Mouse (Mus musculus) embryonic facial prominence, embryonic 11.5 days (tissue): ENCODE data around the gene Mpp4. TPM values are rescaled to one million over a fixed set of nuclear protein-coding genes. Genes with fewer than 3 reads are reported as not detected.

Experiments
- ATAC-seq: fragments of 200-750 bp; cut with Nextera tagmentation; replicated peaks from 2 replicates; pipeline ENCODE4 v1.8.0; 2017; ENCODE audit warnings: low read depth; ENCODE audit not compliant: insufficient number of reproducible peaks, low FRiP score, low TSS enrichment
- DNase-seq: peaks from one replicate; pipeline ENCODE4 v3.0.0-alpha.2; 2015; ENCODE audit warnings: low spot score
- H3K27ac ChIP-seq: fragments of 300-500 bp; sonication (generic); replicated peaks from 2 replicates; pipeline ENCODE4 v1.5.1; 2014; ENCODE audit warnings: mild to moderate bottlenecking, low read depth, low read length, control low read depth
- H3K27me3 ChIP-seq: fragments of 300-500 bp; sonication (generic); 2 replicates; pipeline ENCODE4 v1.6.1; 2014; ENCODE audit warnings: mild to moderate bottlenecking, low read length, moderate library complexity, mixed read lengths; ENCODE audit not compliant: control insufficient read depth, insufficient read depth
- H3K36me3 ChIP-seq: fragments of 300-500 bp; sonication (generic); replicated peaks from 2 replicates; pipeline ENCODE4 v1.6.1; 2014; ENCODE audit warnings: low read depth, mild to moderate bottlenecking, low read length, moderate library complexity, mixed read lengths; ENCODE audit not compliant: control insufficient read depth, insufficient read depth
- H3K4me1 ChIP-seq: fragments of 300-500 bp; sonication (generic); 2 replicates; pipeline ENCODE4 v1.6.1; 2014; ENCODE audit warnings: low read length, mixed read lengths; ENCODE audit not compliant: control insufficient read depth, insufficient read depth
- H3K4me2 ChIP-seq: fragments of 300-500 bp; sonication (generic); 2 replicates; pipeline ENCODE4 v1.6.1; 2014; ENCODE audit warnings: low read depth, mild to moderate bottlenecking, control low read depth, low read length, moderate library complexity
- H3K4me3 ChIP-seq: fragments of 300-500 bp; sonication (generic); 2 replicates; pipeline ENCODE4 v1.5.1; 2014; ENCODE audit warnings: low read depth, low read length, control low read depth
- H3K9ac ChIP-seq: fragments of 300-500 bp; sonication (generic); replicated peaks from 2 replicates; pipeline ENCODE4 v1.6.1; 2014; ENCODE audit warnings: mild to moderate bottlenecking, control low read depth, low read length
- H3K9me3 ChIP-seq: fragments of 300-500 bp; sonication (generic); replicated peaks from 2 replicates; pipeline ENCODE4 v1.6.1; 2016; ENCODE audit warnings: mild to moderate bottlenecking, low read length, inconsistent platforms, mixed read lengths; ENCODE audit not compliant: control insufficient read depth
- WGBS: fragments of 180-500 bp; shearing (Covaris S2); extraction: QIAGEN DNeasy Blood & Tissue Kit; methylation state at CpG from one replicate; pipeline ENCODE4 v1.1.7; 2014; 5-methylcytosine and 5-hydroxymethylcytosine counted together
- polyA plus RNA-seq: library from polyadenylated mRNA; unstranded; fragments of >200 nt; fragmentation: Nextera tagmentation; extraction: Ambion mirVana; gene quantifications from 2 replicates; pipeline ENCODE4 v1.2.1, GENCODE M21; 2014

Gene Mpp4
- polyA plus RNA-seq, 1 experiment from 2014 or later: 0.49 TPM

GRCm38 (mm10) chr1:59110524-59110923, 52.7 kb downstream of the Mpp4 start:
- no peaks in the 10 kb centered on the region for H3K27me3 ChIP-seq
- WGBS: 85% methylated on average over 8 of the region's 8 CpGs
- H3K4me1 ChIP-seq: no peaks in the 10 kb centered on the region
- H3K36me3 ChIP-seq: no peaks in the 10 kb centered on the region; the same call in none of the 2 replicates
- H3K9me3 ChIP-seq: no peaks in the 10 kb centered on the region
- no peak overlapping the region for H3K27ac ChIP-seq
- no peak overlapping the region for H3K4me2 ChIP-seq
- no peak for ATAC-seq
- no peak overlapping the region for H3K4me3 ChIP-seq
- no peak for DNase-seq
- H3K9ac ChIP-seq: no peak overlapping the region

GRCm38 (mm10) chr1:59102071-59102470, 61.1 kb downstream of the Mpp4 start:
- no peaks in the 10 kb centered on the region for H3K27me3 ChIP-seq
- H3K9ac ChIP-seq: no peak overlapping the region
- H3K27ac ChIP-seq: no peak overlapping the region
- H3K4me1 ChIP-seq: no peaks in the 10 kb centered on the region
- no peaks in the 10 kb centered on the region for H3K9me3 ChIP-seq
- H3K4me2 ChIP-seq: no peak overlapping the region
- H3K4me3 ChIP-seq: no peak overlapping the region
- no peak for DNase-seq
- 97% methylated on average over 6 of the region's 6 CpGs for WGBS
- ATAC-seq: no peak
- H3K36me3 ChIP-seq: no peaks in the 10 kb centered on the region

GRCm38 (mm10) chr1:59101020-59101419, 62.2 kb downstream of the Mpp4 start:
- Histone ChIP-seq H3K9ac (no peak overlapping the region), H3K4me2 (no peak overlapping the region), H3K4me3 (no peak overlapping the region), H3K36me3 (no peaks in the 10 kb centered on the region), H3K4me1 (no peaks in the 10 kb centered on the region), H3K9me3 (no peaks in the 10 kb centered on the region), H3K27me3 (no peaks in the 10 kb centered on the region), H3K27ac (no peak overlapping the region)
- DNase-seq (no peak), ATAC-seq (no peak)
- 87% methylated on average over 5 of the region's 5 CpGs for WGBS

- H3K27me3 ChIP-seq: no peaks in the 10 kb centered on the region
- H3K36me3 ChIP-seq: no peaks in the 10 kb centered on the region
- no peak within 1 kb of the TSS for H3K9ac ChIP-seq
- ATAC-seq: no peak
- H3K4me3 ChIP-seq: no peak within 1 kb of the TSS
- DNase-seq: no peak
- H3K9me3 ChIP-seq: no peaks in the 10 kb centered on the region
- H3K27ac ChIP-seq: no peak within 1 kb of the TSS
- WGBS: 94% methylated on average over 19 of the region's 19 CpGs
- no peak within 1 kb of the TSS for H3K4me2 ChIP-seq
- no peaks in the 10 kb centered on the region for H3K4me1 ChIP-seq
These were observed 68.5 kb downstream of the Mpp4 start, which contains the start of gene C2cd6 for GRCm38 (mm10) chr1:59094705-59095104. Gene C2cd6, minus strand, starts transcription at chr1:59094900.

Other genes with a start within 250 kb of the Mpp4 start
- 10.5 TPM in 2 replicates for gene Trak2, start 190.0 kb downstream of the Mpp4 start, polyA plus RNA-seq
- gene Stradb, start 189.9 kb downstream of the Mpp4 start, polyA plus RNA-seq: 34.3 and 35.3 TPM in 2 replicates
- gene C2cd6, start 68.5 kb downstream of the Mpp4 start, polyA plus RNA-seq: not detected in 2 replicates
- 38.9 and 44.1 TPM in 2 replicates for gene Tmem237, start 43.0 kb downstream of the Mpp4 start, polyA plus RNA-seq
- 12.3 and 13.3 TPM in 2 replicates for gene Als2, start 73.8 kb upstream of the Mpp4 start, polyA plus RNA-seq
- 0.64 and 0.79 TPM in 2 replicates for gene Cdk15, start 93.5 kb upstream of the Mpp4 start, polyA plus RNA-seq